Mouse (Mus musculus): ENCODE measurements around the gene Dennd6a. TPM values are rescaled to one million over a fixed set of nuclear protein-coding genes. Genes with fewer than 3 reads are reported as not detected.
"Not testable (repeated sequence)": the region's sequence is repeated elsewhere in the genome, so short reads cannot be mapped to it uniquely, and the experiment has no call there.

Dennd6a gene
- total RNA-seq (2022), result 10 to 100 TPM; 12.4 to 13.4 (median 12.9) TPM

DNA sequence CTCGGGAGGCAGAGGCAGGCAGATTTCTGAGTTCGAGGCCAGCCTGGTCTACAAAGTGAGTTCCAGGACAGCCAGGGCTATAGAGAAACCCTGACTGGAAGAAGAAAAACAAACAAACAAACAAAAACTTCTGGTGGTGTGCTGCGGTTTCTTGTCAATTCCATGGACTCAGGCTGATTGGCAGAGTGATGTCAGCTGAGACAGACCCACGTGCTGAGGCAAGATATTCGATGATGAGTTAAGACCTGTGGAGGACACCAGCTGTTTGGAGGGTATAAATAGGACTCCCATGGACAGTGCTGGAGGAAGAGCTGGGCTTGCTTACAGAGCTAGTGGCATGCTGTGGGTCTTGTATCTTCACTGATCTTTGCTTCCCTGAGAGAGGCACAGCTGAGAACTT is at the start of gene Dennd6a:
Dennd6a (plus strand) TSS at position 301 of the 400 bp plus-strand sequence.
- DNase-seq (ENCODE audit: low spot score), result not testable (repeated sequence)

- DNase-seq (ENCODE audit: low spot score), result no peak
These were observed 47.7 kb upstream of the Dennd6a start for GRCm38 (mm10) chr14:26525955-26526354.

- DNase-seq (ENCODE audit: low spot score), result no peak
These were observed 45.4 kb upstream of the Dennd6a start for GRCm38 (mm10) chr14:26528296-26528695.

GRCm38 (mm10) chr14:26530350-26530749 is 43.3 kb upstream of the Dennd6a start:
- no peak for DNase-seq (ENCODE audit: low spot score)

DNA sequence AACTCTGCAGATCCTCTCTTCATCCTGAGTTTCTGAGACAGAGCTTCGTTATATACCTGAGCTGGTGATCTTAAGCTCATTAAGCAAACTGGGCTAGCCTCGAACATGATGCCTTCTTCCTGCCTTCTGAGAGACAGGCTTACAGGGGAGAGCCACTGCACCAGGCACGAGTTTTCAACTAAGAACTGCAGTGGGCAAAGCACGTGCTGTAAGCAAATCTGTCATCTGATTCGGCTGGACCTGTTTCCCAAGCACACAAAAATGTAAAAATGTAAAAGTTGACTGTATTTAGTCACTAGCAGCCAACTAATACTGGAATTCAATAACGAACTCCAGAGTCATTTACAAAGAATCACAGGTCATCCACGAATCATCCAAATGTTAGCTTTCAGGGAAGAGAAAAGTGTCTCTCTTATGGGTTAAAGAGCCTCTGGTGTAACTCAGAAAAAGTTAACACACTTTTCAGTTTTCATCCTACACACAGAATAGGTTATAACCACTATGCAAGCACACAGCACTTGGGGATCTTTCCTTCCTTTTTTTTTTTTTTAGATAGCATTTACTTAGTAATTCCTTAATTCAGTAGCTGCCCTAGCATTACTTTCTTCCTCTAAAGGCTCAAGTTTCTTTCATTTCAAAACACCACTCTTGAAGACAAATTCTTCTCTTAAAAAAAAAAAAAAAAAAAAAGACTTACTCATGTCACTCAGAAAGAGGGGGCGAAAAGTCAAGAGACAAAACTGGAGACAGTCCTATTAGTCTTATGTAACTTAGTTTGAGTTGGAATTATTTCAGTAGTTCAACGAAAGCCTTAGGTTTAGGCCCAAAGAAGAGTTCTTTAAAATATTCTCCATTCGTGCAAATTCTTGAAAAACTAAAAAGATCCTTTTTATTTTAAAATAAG is 42.0 kb upstream of the Dennd6a start:
- DNase-seq (ENCODE audit: low spot score), result no peak

DNA sequence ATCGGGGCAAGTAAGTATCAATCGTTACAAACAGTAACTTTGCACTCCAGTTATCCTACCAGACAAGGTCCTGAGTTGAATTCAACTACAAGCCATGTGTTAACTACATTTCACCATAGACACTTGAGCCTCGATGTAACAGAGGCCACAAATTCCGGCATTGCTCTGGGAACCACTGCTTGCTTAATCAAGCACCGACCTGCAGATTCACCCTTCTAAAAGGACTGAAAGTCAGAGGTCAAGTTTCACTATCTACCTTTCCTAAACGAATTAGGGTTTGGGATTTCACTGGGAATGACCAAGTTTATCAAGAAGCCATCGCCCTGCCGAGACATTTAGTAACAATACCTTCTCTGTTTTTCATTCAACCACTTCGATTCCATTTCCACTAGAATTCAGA is 40.9 kb upstream of the Dennd6a start:
- DNase-seq (ENCODE audit: low spot score), result no peak

DNA sequence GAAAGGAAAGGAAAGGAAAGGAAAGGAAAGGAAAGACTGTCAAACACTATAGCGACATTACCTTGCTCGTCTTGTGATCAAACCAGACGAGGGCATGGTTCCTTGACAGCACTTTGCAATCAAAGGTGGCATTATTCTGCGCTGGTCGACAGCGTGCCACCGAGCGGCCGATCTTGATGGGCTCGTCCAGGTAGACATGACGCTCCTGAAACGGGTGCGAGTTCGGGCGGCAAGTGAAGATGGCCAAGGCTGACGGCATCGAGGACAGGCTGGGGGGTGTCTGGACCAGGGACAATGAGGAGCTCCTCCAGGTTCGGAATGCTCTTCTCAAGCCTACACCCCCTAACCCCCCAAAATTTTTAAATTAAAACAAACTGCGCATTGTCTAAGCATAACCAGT is 40.4 kb upstream of the Dennd6a start:
- no peak for DNase-seq (ENCODE audit: low spot score)

- DNase-seq (ENCODE audit: low spot score), result peak; percentile 16
These were observed 39.6 kb upstream of the Dennd6a start for GRCm38 (mm10) chr14:26533821-26534756.

- peak; percentile 100 for DNase-seq (ENCODE audit: low spot score)
These were observed 38.7 kb upstream of the Dennd6a start, which contains the start of gene Slmap for GRCm38 (mm10) chr14:26534757-26535479. Gene Slmap (minus strand): TSS chr14:26534931.

DNA sequence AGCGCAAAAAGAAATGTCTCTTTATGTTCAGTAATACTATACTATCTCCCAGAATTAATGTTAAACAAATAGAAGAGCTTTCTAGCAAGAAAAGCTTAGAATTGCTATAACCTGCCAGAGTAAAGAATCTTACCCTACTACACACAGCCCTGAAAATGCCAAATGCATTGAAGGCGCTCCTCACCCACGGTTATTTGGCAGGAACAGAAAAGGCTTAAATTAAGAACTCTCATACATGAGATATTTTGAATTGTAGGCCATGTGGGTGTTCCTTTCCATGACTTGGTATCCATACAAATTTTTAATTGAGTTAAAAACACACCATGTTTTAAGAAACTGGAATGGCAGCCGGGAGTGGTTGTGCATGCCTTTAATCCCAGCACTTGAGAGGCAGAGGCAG is 34.4 kb upstream of the Dennd6a start:
- DNase-seq (ENCODE audit: low spot score), result no peak

DNA sequence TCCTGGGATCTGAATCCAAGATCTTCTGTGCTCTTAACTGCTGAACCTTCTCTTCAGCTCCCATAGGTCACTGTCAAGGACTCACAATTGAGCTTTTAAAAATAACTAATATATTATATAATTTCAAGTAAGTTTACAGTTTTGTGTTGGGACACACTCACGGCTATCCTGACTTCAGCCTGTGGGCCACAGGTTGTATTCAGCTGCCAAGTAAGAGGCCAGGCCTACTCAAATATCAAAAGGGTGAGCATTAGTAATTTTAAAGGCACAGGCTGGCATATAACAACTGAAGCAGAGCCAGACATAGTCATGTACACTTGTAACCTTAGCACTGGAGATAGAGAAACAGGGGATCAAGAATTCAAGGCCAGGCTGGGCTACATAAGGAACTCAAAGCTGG is 33.1 kb upstream of the Dennd6a start:
- DNase-seq (ENCODE audit: low spot score), result no peak

- DNase-seq (ENCODE audit: low spot score), result no peak
These were observed 31.5 kb upstream of the Dennd6a start for GRCm38 (mm10) chr14:26542136-26542535.

DNA sequence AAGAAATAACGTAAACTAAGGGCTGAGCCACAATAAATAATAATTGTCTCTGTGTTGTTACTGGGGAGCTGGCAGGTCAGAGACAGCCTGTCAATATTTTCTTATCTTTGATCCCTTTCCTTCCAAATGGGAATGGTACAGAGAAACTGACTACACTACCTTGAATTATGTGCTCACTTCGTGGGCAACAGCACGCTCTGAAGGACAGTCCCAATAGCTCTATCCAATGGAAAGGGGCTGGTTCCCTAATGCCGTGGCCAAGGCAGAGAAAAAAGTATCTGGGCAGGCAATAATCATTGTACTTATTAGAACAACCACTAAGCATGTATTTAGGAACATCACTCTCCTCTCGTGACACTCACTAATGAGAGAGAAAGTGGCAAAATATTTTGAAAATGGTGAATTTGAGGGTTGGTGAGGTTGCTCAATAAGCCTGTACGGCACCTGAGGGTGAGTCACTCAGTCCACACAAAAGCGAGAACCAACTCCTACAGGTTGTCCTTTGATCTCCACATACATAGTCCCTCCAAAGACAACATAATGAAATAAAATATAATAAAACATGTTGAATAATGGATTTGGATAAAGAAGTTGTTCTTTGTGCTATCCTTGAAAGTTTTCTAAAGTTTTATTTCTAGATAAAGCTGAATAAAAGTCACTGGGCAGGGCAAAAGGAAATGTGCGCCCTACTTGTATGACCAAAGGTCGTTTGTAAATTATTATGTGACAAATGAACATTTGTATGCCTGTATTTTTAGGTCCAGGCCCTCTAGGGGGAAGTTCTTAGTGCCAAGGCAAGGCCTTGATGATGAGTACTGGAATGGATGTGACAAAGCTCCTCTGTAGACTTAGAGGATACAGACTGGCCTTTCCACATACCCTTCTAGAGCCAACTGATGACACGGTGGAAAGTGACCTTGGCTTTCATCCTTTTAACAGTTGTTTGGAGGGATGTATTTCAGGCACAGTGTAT is 25.9 kb upstream of the Dennd6a start:
- no peak for DNase-seq (ENCODE audit: low spot score)

DNA sequence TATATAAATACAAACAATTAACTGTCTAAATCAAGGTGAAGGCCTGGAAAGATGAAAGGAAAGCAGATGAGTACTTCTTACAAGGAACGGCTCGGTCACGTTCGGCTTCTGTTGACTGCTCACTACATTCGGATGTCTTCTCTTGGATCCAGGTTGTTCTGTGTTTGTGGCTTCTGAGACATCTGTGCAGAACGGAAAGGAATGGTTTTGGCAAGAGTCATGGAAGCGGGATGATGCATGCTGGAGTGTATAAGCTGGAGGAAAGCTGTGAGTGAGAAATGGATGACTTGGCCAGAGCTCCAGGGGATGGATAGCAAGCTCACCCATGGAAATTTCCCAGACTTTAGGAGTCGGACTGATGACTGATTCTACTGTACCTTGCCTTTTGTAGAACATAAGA is 22.9 kb upstream of the Dennd6a start:
- no peak for DNase-seq (ENCODE audit: low spot score)

DNA sequence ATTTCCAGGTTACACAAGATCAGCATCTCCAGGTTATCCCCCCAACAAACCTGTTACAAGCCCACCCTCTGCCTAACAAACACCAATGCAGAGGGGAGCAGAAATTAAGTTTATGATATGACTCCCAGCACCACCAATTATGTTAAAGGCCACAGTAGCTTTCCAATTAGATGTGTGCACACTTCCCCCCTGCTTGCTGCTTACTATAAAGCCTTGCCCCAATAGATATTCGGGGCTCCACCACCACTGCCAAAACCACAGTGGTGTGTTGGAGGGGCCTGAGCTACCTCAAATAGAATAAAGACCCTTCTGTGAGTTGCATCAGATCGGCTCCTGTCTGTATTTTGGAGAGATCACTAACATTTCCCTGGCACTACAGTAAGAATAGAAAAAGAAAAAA is 21.2 kb upstream of the Dennd6a start:
- no peak for DNase-seq (ENCODE audit: low spot score)

GRCm38 (mm10) chr14:26552853-26553252 is 20.8 kb upstream of the Dennd6a start:
- DNase-seq (ENCODE audit: low spot score), result no peak

DNA sequence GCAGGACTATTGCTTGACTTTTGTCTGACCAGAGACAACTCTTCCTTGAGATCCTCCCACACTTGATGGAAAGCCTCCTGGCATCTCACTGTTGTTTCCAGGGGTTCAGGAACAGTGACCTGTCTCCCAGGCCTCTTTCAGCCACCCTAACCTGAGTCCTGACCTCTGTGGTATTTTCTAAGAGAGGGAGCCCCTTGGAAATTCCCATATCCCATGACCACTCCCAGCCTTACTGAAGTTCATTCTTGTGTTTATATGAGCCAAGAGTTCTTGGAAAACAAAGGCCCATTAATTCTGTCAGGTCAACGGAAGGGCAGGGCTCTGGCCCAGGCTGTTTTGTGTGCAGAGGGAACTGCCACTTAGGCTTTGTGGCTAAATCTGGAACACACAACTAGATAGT is 16.1 kb upstream of the Dennd6a start:
- no peak for DNase-seq (ENCODE audit: low spot score)

- no peak for DNase-seq (ENCODE audit: low spot score)
These were observed 15.1 kb upstream of the Dennd6a start for GRCm38 (mm10) chr14:26558536-26558935.

DNA sequence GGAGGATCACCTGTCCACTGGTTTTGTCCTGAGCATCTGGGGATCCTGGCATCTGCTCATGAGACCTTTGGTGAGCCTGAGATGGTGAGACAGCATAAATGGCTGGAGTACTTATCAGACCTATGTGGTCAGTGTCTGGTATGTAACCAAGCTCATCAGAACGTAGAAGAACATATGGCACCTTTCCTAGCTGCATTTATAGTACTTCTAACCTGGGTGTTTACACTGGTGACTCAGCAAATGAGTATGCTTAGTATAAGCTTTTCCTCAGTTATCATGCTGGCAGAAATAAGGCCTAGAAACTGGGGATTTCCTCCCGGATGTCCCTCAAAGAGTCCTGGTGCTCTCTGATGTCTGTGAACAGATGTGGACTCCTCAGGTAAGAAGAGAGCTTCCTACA is 11.4 kb upstream of the Dennd6a start:
- DNase-seq (ENCODE audit: low spot score), result no peak

DNA sequence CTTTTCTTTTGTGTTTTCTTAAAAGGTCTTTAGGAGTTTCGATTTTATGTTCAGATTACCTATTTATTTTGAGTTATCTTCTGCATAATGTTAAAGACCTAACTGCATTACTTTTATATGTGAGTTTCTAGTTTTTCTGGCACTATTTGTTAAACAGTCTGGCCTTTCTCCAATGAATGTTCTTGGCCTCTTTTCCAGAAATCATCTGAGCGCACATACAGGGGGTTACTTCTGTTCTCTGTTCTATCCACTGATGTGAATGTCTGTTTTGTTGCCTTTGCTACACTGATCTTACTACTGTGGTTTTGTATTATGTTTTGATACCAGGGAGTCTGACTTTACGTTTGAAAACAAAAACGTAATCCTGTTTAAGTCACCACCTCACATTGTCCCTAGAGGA is 3.8 kb upstream of the Dennd6a start:
- DNase-seq (ENCODE audit: low spot score), result no peak
